Mouse (Mus musculus): ENCODE data around the gene Ank3.

Ank3 gene

GRCm38 (mm10) chr10:70066497-70067168, 668.1 kb downstream of the Ank3 start:
- ATAC-seq (ENCODE audit: insufficient number of reproducible peaks, low FRiP score, low TSS enrichment) = no peak

GRCm38 (mm10) chr10:70067169-70068115, 668.9 kb downstream of the Ank3 start:
- ATAC-seq (ENCODE audit: insufficient number of reproducible peaks, low FRiP score, low TSS enrichment) = no peak

DNA sequence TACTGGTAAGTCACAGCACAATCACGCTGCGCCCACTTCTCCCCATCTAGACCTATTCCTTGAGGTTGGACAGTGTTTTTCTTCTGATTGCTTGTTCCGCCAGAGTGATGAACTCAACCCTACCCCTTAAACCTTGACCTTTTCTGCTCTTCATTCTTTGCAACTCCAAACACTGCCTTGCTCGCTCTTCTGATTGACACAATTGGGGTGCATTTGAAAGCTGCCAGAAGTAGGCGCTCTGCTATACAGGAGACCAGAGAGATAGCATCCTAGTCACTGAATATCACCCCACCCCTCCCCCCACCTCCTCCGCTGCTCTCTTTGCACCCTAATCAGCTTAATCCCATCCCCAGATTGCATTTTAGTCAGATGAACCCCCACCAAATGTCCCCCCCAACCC, 670.7 kb downstream of the Ank3 start:
- no peak for ATAC-seq (ENCODE audit: insufficient number of reproducible peaks, low FRiP score, low TSS enrichment)

- no peak for ATAC-seq (ENCODE audit: insufficient number of reproducible peaks, low FRiP score, low TSS enrichment)
Observed at GRCm38 (mm10) chr10:70071334-70071733, 672.8 kb downstream of the Ank3 start.
